Mouse (Mus musculus) lung, postnatal 0 days (tissue): ENCODE data around the gene Wrap73. TPM values are rescaled to one million over a fixed set of nuclear protein-coding genes. Genes with fewer than 3 reads are reported as not detected.
A peak's percentile ranks its signal among the peaks of the same experiment; 100 is the strongest.

Source experiments
- ATAC-seq: fragments of 200-750 bp; cut with Nextera tagmentation; 2 replicates; pipeline ENCODE4 v1.8.0; 2017; ENCODE audit warnings: moderate library complexity
- DNase-seq: peaks from one replicate; pipeline ENCODE4 v3.0.0-alpha.2; 2016; ENCODE audit warnings: low spot score
- H3K27ac ChIP-seq: fragments of 300-500 bp; sonication (generic); 2 replicates; pipeline ENCODE4 v1.5.1; 2014; ENCODE audit warnings: antibody characterized with exemption, mild to moderate bottlenecking, low read length, mixed read lengths
- H3K27me3 ChIP-seq: fragments of 300-500 bp; sonication (generic); replicated peaks from 2 replicates; pipeline ENCODE4 v1.6.1; 2014; ENCODE audit warnings: low read length, mixed read lengths; ENCODE audit not compliant: insufficient read depth
- H3K36me3 ChIP-seq: fragments of 300-500 bp; sonication (generic); 2 replicates; pipeline ENCODE4 v1.6.1; 2014; ENCODE audit warnings: low read length, mixed read lengths; ENCODE audit not compliant: insufficient read depth
- H3K4me1 ChIP-seq: fragments of 300-500 bp; sonication (generic); 2 replicates; pipeline ENCODE4 v1.6.1; 2014; ENCODE audit warnings: antibody characterized with exemption, low read depth, low read length, mixed read lengths; ENCODE audit not compliant: insufficient read depth
- H3K4me2 ChIP-seq: fragments of 300-500 bp; sonication (generic); replicated peaks from 2 replicates; pipeline ENCODE4 v1.6.1; 2014; ENCODE audit warnings: low read depth, mild to moderate bottlenecking, low read length, moderate library complexity, mixed read lengths
- H3K4me3 ChIP-seq: fragments of 300-500 bp; sonication (generic); 2 replicates; pipeline ENCODE4 v1.5.1; 2014; ENCODE audit warnings: low read depth, low read length
- H3K9ac ChIP-seq: fragments of 300-500 bp; sonication (generic); replicated peaks from 2 replicates; pipeline ENCODE4 v1.6.1; 2014; ENCODE audit warnings: low read depth, mild to moderate bottlenecking
- H3K9me3 ChIP-seq: fragments of 300-500 bp; sonication (generic); 2 replicates; pipeline ENCODE4 v1.6.1; 2016; ENCODE audit warnings: low read length, mixed read lengths
- CTCF ChIP-seq: IDR thresholded peaks from 2 replicates; pipeline ENCODE4 v1.5.1; 2016; ENCODE audit warnings: antibody characterized with exemption, mild to moderate bottlenecking
- EP300 ChIP-seq: IDR thresholded peaks from 2 replicates; pipeline ENCODE4 v1.6.1; 2016; ENCODE audit warnings: antibody characterized with exemption, mild to moderate bottlenecking, control low read depth
- WGBS: fragments of 180-500 bp; shearing (Covaris S2); extraction: QIAGEN DNeasy Blood & Tissue Kit; methylation state at CpG from one replicate; pipeline ENCODE4 v1.1.7; 2014; 5-methylcytosine and 5-hydroxymethylcytosine counted together
- polyA plus RNA-seq: library from polyadenylated mRNA; unstranded; fragments of >200 nt; fragmentation: Nextera tagmentation; extraction: Ambion mirVana; gene quantifications from 2 replicates; pipeline ENCODE4 v1.2.1, GENCODE M21; 2015

Gene Wrap73
- polyA plus RNA-seq, 1 experiment from 2014 or later, result 19.8 TPM

DNA sequence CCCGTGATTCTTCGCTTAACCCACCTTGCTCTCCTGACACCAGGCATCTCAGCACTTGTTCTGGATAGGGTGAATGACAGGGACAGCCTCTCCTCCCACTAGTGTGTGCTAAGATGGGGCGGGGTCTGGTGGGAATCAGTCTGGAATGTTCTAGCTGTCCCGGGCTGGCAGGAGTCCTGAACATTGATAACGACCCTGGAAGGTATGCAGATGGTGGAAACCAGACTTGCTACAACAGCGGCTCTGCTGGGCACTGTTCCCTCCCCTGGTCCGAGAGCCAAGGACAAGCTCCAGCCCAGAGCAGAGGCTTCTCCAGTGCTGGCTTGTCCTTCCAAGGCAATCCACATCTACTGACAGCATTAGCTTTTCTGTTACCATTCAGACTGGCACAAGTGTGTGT, 71.4 kb downstream of the Wrap73 start:
- Histone ChIP-seq H3K4me1 (no peaks in the 10 kb centered on the region), H3K4me2 (no peak overlapping the region), H3K27ac (no peak overlapping the region), H3K36me3 (no peaks in the 10 kb centered on the region), H3K27me3 (no peaks in the 10 kb centered on the region), H3K4me3 (no peak overlapping the region), H3K9ac (no peak overlapping the region), H3K9me3 (no peaks in the 10 kb centered on the region)
- DNase-seq (peak; percentile 62), ATAC-seq (peak; percentile 64)
- WGBS, result 38% methylated on average over 7 of the region's 7 CpGs
- TF ChIP-seq EP300, result no peak
- no peak for TF ChIP-seq CTCF

DNA sequence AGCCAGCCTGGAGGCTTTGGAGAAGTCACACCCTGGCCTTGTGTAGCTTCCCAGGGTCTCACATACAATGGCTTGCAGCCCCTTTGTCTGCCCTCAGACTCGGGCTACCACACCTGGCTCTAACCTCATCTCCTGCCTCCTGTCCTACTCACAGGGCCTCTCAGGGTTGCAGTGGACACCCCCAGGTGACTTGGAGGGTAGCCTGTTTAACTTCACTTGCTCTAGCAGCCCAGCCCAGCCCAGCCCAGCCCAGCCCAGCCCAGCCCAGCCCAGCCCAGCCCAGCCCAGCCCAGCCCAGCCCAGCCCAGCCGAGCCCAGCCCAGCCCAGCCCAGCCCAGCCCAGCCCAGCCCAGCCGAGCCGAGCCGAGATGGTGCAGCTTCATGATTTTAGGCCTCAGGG, 71.9 kb downstream of the Wrap73 start:
- no peaks in the 10 kb centered on the region for H3K36me3 ChIP-seq
- H3K4me3 ChIP-seq, result no peak overlapping the region
- DNase-seq, result no peak
- no peak overlapping the region for H3K9ac ChIP-seq
- no peak overlapping the region for H3K4me2 ChIP-seq
- H3K9me3 ChIP-seq, result no peaks in the 10 kb centered on the region
- 8% methylated on average over 5 of the region's 5 CpGs for WGBS
- TF ChIP-seq CTCF (no peak), EP300 (no peak)
- no peak for ATAC-seq
- H3K27me3 ChIP-seq, result no peaks in the 10 kb centered on the region
- H3K27ac ChIP-seq, result no peak overlapping the region
- no peaks in the 10 kb centered on the region for H3K4me1 ChIP-seq

Other genes with a start within 250 kb of the Wrap73 start
- gene A430005L14Rik, start 185.1 kb upstream of the Wrap73 start, polyA plus RNA-seq, result 57.6 and 61.5 TPM in 2 replicates
- 8.1 and 8.6 TPM in 2 replicates for gene Dffb, start 167.2 kb upstream of the Wrap73 start, polyA plus RNA-seq
- 9.6 and 10.1 TPM in 2 replicates for gene Cep104, start 167.2 kb upstream of the Wrap73 start, polyA plus RNA-seq
- 15.2 and 15.4 TPM in 2 replicates for gene Lrrc47, start 130.6 kb upstream of the Wrap73 start, polyA plus RNA-seq
- gene Smim1, start 116.1 kb upstream of the Wrap73 start, polyA plus RNA-seq, result 57.9 and 59.4 TPM in 2 replicates
- gene Ccdc27, start 99.7 kb upstream of the Wrap73 start, polyA plus RNA-seq, result not detected in 2 replicates
- gene Trp73, start 2.2 kb upstream of the Wrap73 start, polyA plus RNA-seq, result 1.8 and 2.6 TPM in 2 replicates
- 249 and 268 TPM in 2 replicates for gene Tprgl, start 18.3 kb downstream of the Wrap73 start, polyA plus RNA-seq
- gene Megf6, start 28.4 kb downstream of the Wrap73 start, polyA plus RNA-seq, result 24.1 and 25.5 TPM in 2 replicates
- 15.9 and 20.2 TPM in 2 replicates for gene Arhgef16, start 159.3 kb downstream of the Wrap73 start, polyA plus RNA-seq
- gene B230104I21Rik, start 193.8 kb downstream of the Wrap73 start, polyA plus RNA-seq, result not detected in 2 replicates